Mouse (Mus musculus): ENCODE data around the gene Syt9. TPM values are rescaled to one million over a fixed set of nuclear protein-coding genes. Genes with fewer than 3 reads are reported as not detected.

The Syt9 gene
- polyA plus RNA-seq, 1 experiment, result 5.2 TPM

GRCm38 (mm10) chr7:107535311-107535710 is 164.8 kb downstream of the Syt9 start:
- no peak overlapping the region for H3K27ac ChIP-seq (ENCODE audit: insufficient read depth, low read length)
- H3K4me3 ChIP-seq (ENCODE audit: insufficient read depth, low read length), result no peak overlapping the region
- no peaks in the 10 kb centered on the region for H3K4me1 ChIP-seq (ENCODE audit: control insufficient read depth, insufficient read depth, low read length)
- TF ChIP-seq CTCF (IDR thresholded peaks at IDR 0.05; ENCODE audit: extremely low read depth, insufficient read depth, low read length) (no peak), POLR2A (IDR thresholded peaks at IDR 0.05; ENCODE audit: extremely low read depth, insufficient read depth, low read length) (no peak)

GRCm38 (mm10) chr7:107536516-107536915 is 166.0 kb downstream of the Syt9 start:
- H3K27ac ChIP-seq (ENCODE audit: insufficient read depth, low read length), result no peak overlapping the region
- no peaks in the 10 kb centered on the region for H3K4me1 ChIP-seq (ENCODE audit: control insufficient read depth, insufficient read depth, low read length)
- no peak for TF ChIP-seq CTCF (IDR thresholded peaks at IDR 0.05; ENCODE audit: extremely low read depth, insufficient read depth, low read length)
- TF ChIP-seq POLR2A (IDR thresholded peaks at IDR 0.05; ENCODE audit: extremely low read depth, insufficient read depth, low read length), result no peak
- no peak overlapping the region for H3K4me3 ChIP-seq (ENCODE audit: insufficient read depth, low read length)

- H3K27ac ChIP-seq (ENCODE audit: insufficient read depth, low read length), result no peak overlapping the region
- TF ChIP-seq POLR2A (IDR thresholded peaks at IDR 0.05; ENCODE audit: extremely low read depth, insufficient read depth, low read length) (no peak), CTCF (IDR thresholded peaks at IDR 0.05; ENCODE audit: extremely low read depth, insufficient read depth, low read length) (no peak)
Measured at GRCm38 (mm10) chr7:107540034-107540433, 169.5 kb downstream of the Syt9 start.

GRCm38 (mm10) chr7:107545011-107545410 is 174.5 kb downstream of the Syt9 start:
- Histone ChIP-seq H3K4me3 (ENCODE audit: insufficient read depth, low read length) (no peak overlapping the region), H3K4me1 (ENCODE audit: control insufficient read depth, insufficient read depth, low read length) (no peaks in the 10 kb centered on the region), H3K27ac (ENCODE audit: insufficient read depth, low read length) (no peak overlapping the region)
- TF ChIP-seq CTCF (IDR thresholded peaks at IDR 0.05; ENCODE audit: extremely low read depth, insufficient read depth, low read length), result no peak
- no peak for TF ChIP-seq POLR2A (IDR thresholded peaks at IDR 0.05; ENCODE audit: extremely low read depth, insufficient read depth, low read length)

More at GRCm38 (mm10) chr7:107540034-107540433, 169.5 kb downstream of the Syt9 start:
- H3K4me1 ChIP-seq (ENCODE audit: control insufficient read depth, insufficient read depth, low read length), result no peaks in the 10 kb centered on the region
- H3K4me3 ChIP-seq (ENCODE audit: insufficient read depth, low read length), result no peak overlapping the region

GRCm38 (mm10) chr7:107547872-107548271 is 177.3 kb downstream of the Syt9 start:
- TF ChIP-seq POLR2A (IDR thresholded peaks at IDR 0.05; ENCODE audit: extremely low read depth, insufficient read depth, low read length) (no peak), CTCF (IDR thresholded peaks at IDR 0.05; ENCODE audit: extremely low read depth, insufficient read depth, low read length) (no peak)
- H3K4me3 ChIP-seq (ENCODE audit: insufficient read depth, low read length), result no peak overlapping the region
- no peak overlapping the region for H3K27ac ChIP-seq (ENCODE audit: insufficient read depth, low read length)
- H3K4me1 ChIP-seq (ENCODE audit: control insufficient read depth, insufficient read depth, low read length), result no peaks in the 10 kb centered on the region

GRCm38 (mm10) chr7:107553461-107553860 is 182.9 kb downstream of the Syt9 start:
- TF ChIP-seq CTCF (IDR thresholded peaks at IDR 0.05; ENCODE audit: extremely low read depth, insufficient read depth, low read length) (no peak), POLR2A (IDR thresholded peaks at IDR 0.05; ENCODE audit: extremely low read depth, insufficient read depth, low read length) (no peak)
- no peak overlapping the region for H3K4me3 ChIP-seq (ENCODE audit: insufficient read depth, low read length)
- no peaks in the 10 kb centered on the region for H3K4me1 ChIP-seq (ENCODE audit: control insufficient read depth, insufficient read depth, low read length)
- H3K27ac ChIP-seq (ENCODE audit: insufficient read depth, low read length), result no peak overlapping the region

GRCm38 (mm10) chr7:107555906-107556305 is 185.4 kb downstream of the Syt9 start:
- Histone ChIP-seq H3K4me1 (ENCODE audit: control insufficient read depth, insufficient read depth, low read length) (no peaks in the 10 kb centered on the region), H3K27ac (ENCODE audit: insufficient read depth, low read length) (no peak overlapping the region), H3K4me3 (ENCODE audit: insufficient read depth, low read length) (no peak overlapping the region)
- TF ChIP-seq CTCF (IDR thresholded peaks at IDR 0.05; ENCODE audit: extremely low read depth, insufficient read depth, low read length) (0 out of 2 replicates have a peak, but pooled peaks have one; percentile 14), POLR2A (IDR thresholded peaks at IDR 0.05; ENCODE audit: extremely low read depth, insufficient read depth, low read length) (no peak)

GRCm38 (mm10) chr7:107560675-107561074 is 190.1 kb downstream of the Syt9 start:
- TF ChIP-seq POLR2A (IDR thresholded peaks at IDR 0.05; ENCODE audit: extremely low read depth, insufficient read depth, low read length) (no peak), CTCF (IDR thresholded peaks at IDR 0.05; ENCODE audit: extremely low read depth, insufficient read depth, low read length) (no peak)
- H3K4me3 ChIP-seq (ENCODE audit: insufficient read depth, low read length), result no peak overlapping the region

GRCm38 (mm10) chr7:107561584-107561983 is 191.1 kb downstream of the Syt9 start:
- TF ChIP-seq CTCF (IDR thresholded peaks at IDR 0.05; ENCODE audit: extremely low read depth, insufficient read depth, low read length), result no peak
- no peak for TF ChIP-seq POLR2A (IDR thresholded peaks at IDR 0.05; ENCODE audit: extremely low read depth, insufficient read depth, low read length)
- Histone ChIP-seq H3K4me3 (ENCODE audit: insufficient read depth, low read length) (no peak overlapping the region), H3K4me1 (ENCODE audit: control insufficient read depth, insufficient read depth, low read length) (no peaks in the 10 kb centered on the region), H3K27ac (ENCODE audit: insufficient read depth, low read length) (no peak overlapping the region)

More at GRCm38 (mm10) chr7:107560675-107561074, 190.1 kb downstream of the Syt9 start:
- Histone ChIP-seq H3K4me1 (ENCODE audit: control insufficient read depth, insufficient read depth, low read length) (no peaks in the 10 kb centered on the region), H3K27ac (ENCODE audit: insufficient read depth, low read length) (no peak overlapping the region)

GRCm38 (mm10) chr7:107563727-107564126 is 193.2 kb downstream of the Syt9 start:
- TF ChIP-seq POLR2A (IDR thresholded peaks at IDR 0.05; ENCODE audit: extremely low read depth, insufficient read depth, low read length) (no peak), CTCF (IDR thresholded peaks at IDR 0.05; ENCODE audit: extremely low read depth, insufficient read depth, low read length) (no peak)
- Histone ChIP-seq H3K4me3 (ENCODE audit: insufficient read depth, low read length) (no peak overlapping the region), H3K4me1 (ENCODE audit: control insufficient read depth, insufficient read depth, low read length) (no peaks in the 10 kb centered on the region), H3K27ac (ENCODE audit: insufficient read depth, low read length) (no peak overlapping the region)

Data from cortical plate, adult 2 months (tissue).